Mouse (Mus musculus): ENCODE results near the gene Slc35e3.

- no peak for TF ChIP-seq MYOD1 (IDR thresholded peaks at IDR 0.05; ENCODE audit: control insufficient read depth, insufficient read length, low read depth)
- no peak for TF ChIP-seq USF1 (IDR thresholded peaks at IDR 0.05; ENCODE audit: low read depth)
Observed at GRCm38 (mm10) chr10:117767286-117768140, 21.3 kb upstream of the Slc35e3 start.
